Mouse (Mus musculus) ES-E14 (cell line): ENCODE results near the gene Gm3854.

ENCODE experiments used
- HCFC1 ChIP-seq: IDR thresholded peaks from 2 replicates; pipeline ENCODE4 v1.6.1; 2012; ENCODE audit warnings: low read length, inconsistent platforms, borderline replicate concordance; ENCODE audit not compliant: insufficient read depth
- ZNF384 ChIP-seq: IDR thresholded peaks from 2 replicates; pipeline ENCODE4 v1.6.1; 2012; ENCODE audit warnings: low read depth, low read length, inconsistent platforms

GRCm38 (mm10) chr7:6378441-6378840 lies 34.9 kb downstream of the Gm3854 start:
- TF ChIP-seq ZNF384 (no peak), HCFC1 (no peak)
